Mouse (Mus musculus): ENCODE measurements around the gene Kank2. TPM values are rescaled to one million over a fixed set of nuclear protein-coding genes. Genes with fewer than 3 reads are reported as not detected.
A peak's percentile ranks its signal among the peaks of the same experiment; 100 is the strongest.

The Kank2 gene
- polyA plus RNA-seq (2017; shearing (Covaris generic)) = not detected

GRCm38 (mm10) chr9:21798345-21799009 lies at the start of gene Kank2:
TSS of gene Kank2 (minus strand) at chr9:21798744.
- peak; percentile 82 for ATAC-seq

- ATAC-seq = no peak
These were observed 49.4 kb upstream of the Kank2 start for GRCm38 (mm10) chr9:21847926-21848325.

GRCm38 (mm10) chr9:21847425-21847824 lies 48.9 kb upstream of the Kank2 start:
- no peak for ATAC-seq

- no peak for ATAC-seq
These were observed 48.3 kb upstream of the Kank2 start for GRCm38 (mm10) chr9:21846755-21847341.

- no peak for ATAC-seq
These were observed 47.0 kb upstream of the Kank2 start for GRCm38 (mm10) chr9:21845381-21846080.

GRCm38 (mm10) chr9:21843086-21843485 lies 44.5 kb upstream of the Kank2 start:
- no peak for ATAC-seq

- ATAC-seq = no peak
These were observed 43.8 kb upstream of the Kank2 start for GRCm38 (mm10) chr9:21842391-21842790.

- ATAC-seq = no peak
These were observed 42.8 kb upstream of the Kank2 start for GRCm38 (mm10) chr9:21841340-21841739.

- ATAC-seq = peak; percentile 49
These were observed 41.7 kb upstream of the Kank2 start for GRCm38 (mm10) chr9:21840115-21840787.

GRCm38 (mm10) chr9:21837690-21838089 lies 39.1 kb upstream of the Kank2 start:
- ATAC-seq = no peak

GRCm38 (mm10) chr9:21835258-21835912 lies 36.8 kb upstream of the Kank2 start, which contains the start of gene Angptl8:
TSS of gene Angptl8 (plus strand) at chr9:21835510.
- no peak for ATAC-seq

- ATAC-seq = no peak
These were observed 33.2 kb upstream of the Kank2 start for GRCm38 (mm10) chr9:21831558-21832240.

GRCm38 (mm10) chr9:21830936-21831335 lies 32.4 kb upstream of the Kank2 start:
- ATAC-seq = no peak

- no peak for ATAC-seq
These were observed 31.9 kb upstream of the Kank2 start for GRCm38 (mm10) chr9:21830461-21830850.

- ATAC-seq = no peak
These were observed 31.4 kb upstream of the Kank2 start for GRCm38 (mm10) chr9:21829834-21830460.

GRCm38 (mm10) chr9:21824366-21824765 lies 25.8 kb upstream of the Kank2 start:
- no peak for ATAC-seq

- ATAC-seq = no peak
These were observed 25.4 kb upstream of the Kank2 start for GRCm38 (mm10) chr9:21823957-21824356.

- ATAC-seq = no peak
These were observed 24.1 kb upstream of the Kank2 start for GRCm38 (mm10) chr9:21822686-21823085.

- no peak for ATAC-seq
These were observed 21.6 kb upstream of the Kank2 start for GRCm38 (mm10) chr9:21820183-21820582.

GRCm38 (mm10) chr9:21819181-21819729 lies 20.7 kb upstream of the Kank2 start:
- ATAC-seq = no peak

GRCm38 (mm10) chr9:21818561-21818960 lies 20.0 kb upstream of the Kank2 start:
- no peak for ATAC-seq
